Comparison of ENCODE assay signal across 7 mouse cellular contexts in genomic region chr17:34398058-34398710, GRCm38 (mm10). TPM values are rescaled to one million over a fixed set of nuclear protein-coding genes. Genes with fewer than 3 reads are reported as not detected.
DNase-seq lines count a peak whose midpoint lies in the region; ATAC-seq and TF ChIP-seq lines count a peak whose summit lies in the region.

No protein-coding gene starts in this region.

- H3K27ac ChIP-seq in MEL (ENCODE audit: control insufficient read depth, low read depth, low read length), result no peak overlapping the region
- H3K27ac ChIP-seq in forebrain, embryonic 12.5 days, result peak overlapping the region; percentile 97; the same call in 1 of the 2 replicates
- H3K27ac ChIP-seq in hindbrain, embryonic 12.5 days, result peak overlapping the region; percentile 98

- no peak for TF ChIP-seq CTCF in MEL (IDR thresholded peaks at IDR 0.05 in 2 of 3, conservative IDR thresholded peaks at IDR 0.05 in 1 of 3; ENCODE audit: control insufficient read depth in 1 of 3, insufficient read depth in 1 of 3, low read depth in 2 of 3, low read length in 3 of 3, poor library complexity in 1 of 3, severe bottlenecking in 1 of 3)

- H3K27me3 ChIP-seq in MEL (ENCODE audit: control insufficient read depth in 1 of 2, insufficient read depth in 2 of 2, low read length in 2 of 2), result peaks cover 6 to 7% of the 10 kb centered on the region in 2 experiments
- no peaks in the 10 kb centered on the region for H3K27me3 ChIP-seq in forebrain, embryonic 12.5 days
- H3K27me3 ChIP-seq in hindbrain, embryonic 12.5 days, result no peaks in the 10 kb centered on the region

- no peaks in the 10 kb centered on the region for H3K9me3 ChIP-seq in MEL (replicated peaks; ENCODE audit: insufficient read depth, low read length)
- no peaks in the 10 kb centered on the region for H3K9me3 ChIP-seq in forebrain, embryonic 12.5 days
- H3K9me3 ChIP-seq in hindbrain, embryonic 12.5 days (replicated peaks), result no peaks in the 10 kb centered on the region

- H3K4me1 ChIP-seq in MEL (ENCODE audit: control insufficient read depth in 1 of 2, insufficient read depth in 2 of 2, low read length in 2 of 2), result no peaks in the 10 kb centered on the region; a peak in 1 of 4 replicates
- peaks cover 10% of the 10 kb centered on the region for H3K4me1 ChIP-seq in forebrain, embryonic 12.5 days
- 0 out of 2 replicates have a peak, but pooled peaks cover 4% of the 10 kb centered on the region for H3K4me1 ChIP-seq in hindbrain, embryonic 12.5 days

- DNase-seq in MEL (ENCODE audit: low read depth, low spot score), result peak; percentile 86
- peak; percentile 79 for DNase-seq in brain, embryonic 18.5 days (ENCODE audit: low read depth, low spot score)
- DNase-seq in layer of hippocampus, postnatal 14 days (ENCODE audit: low spot score in 2 of 2), result peak; percentile 53 to 91
- peak; percentile 88 for DNase-seq in lung, postnatal 25 days (ENCODE audit: low spot score)
- DNase-seq in right cerebral cortex, postnatal 25 days, result peak; percentile 31

- no peak for TF ChIP-seq POLR2A in MEL (IDR thresholded peaks at IDR 0.05; ENCODE audit: control insufficient read depth in 1 of 2, insufficient read depth in 1 of 2, low read depth in 1 of 2, low read length in 2 of 2, poor library complexity in 1 of 2)

- H3K4me3 ChIP-seq in MEL (ENCODE audit: control insufficient read depth in 1 of 2, insufficient read depth in 1 of 2, low read depth in 2 of 2, low read length in 2 of 2), result peak overlapping the region in 1 of 2 experiments; percentile 61; a peak in 2 of 4 replicates
- peak overlapping the region; percentile 58 for H3K4me3 ChIP-seq in forebrain, embryonic 12.5 days (replicated peaks)
- peak overlapping the region; percentile 49 for H3K4me3 ChIP-seq in hindbrain, embryonic 12.5 days

- 14% methylated on average over 9 of the region's 9 CpGs for whole genome bisulfite sequencing in forebrain, embryonic 12.5 days
- 14% methylated on average over 9 of the region's 9 CpGs for WGBS in hindbrain, embryonic 12.5 days

- H3K4me2 ChIP-seq in forebrain, embryonic 12.5 days, result peak overlapping the region; percentile 64
- peak overlapping the region; percentile 65 for H3K4me2 ChIP-seq in hindbrain, embryonic 12.5 days (replicated peaks)

- TF ChIP-seq EP300 in MEL (IDR thresholded peaks at IDR 0.05; ENCODE audit: low read depth in 1 of 2, low read length in 2 of 2), result no peak

- TF ChIP-seq RAD21 in MEL (IDR thresholded peaks at IDR 0.05; ENCODE audit: low read depth, low read length), result no peak

- peak; percentile 85 for ATAC-seq in forebrain, embryonic 12.5 days (ENCODE audit: low FRiP score)
- ATAC-seq in hindbrain, embryonic 12.5 days (ENCODE audit: low FRiP score), result peak; percentile 81

- H3K9ac ChIP-seq in MEL (ENCODE audit: control insufficient read depth, low read depth, low read length, poor library complexity, severe bottlenecking), result no peak overlapping the region
- H3K9ac ChIP-seq in forebrain, embryonic 12.5 days, result no peak overlapping the region
- no peak overlapping the region for H3K9ac ChIP-seq in hindbrain, embryonic 12.5 days

- no peaks in the 10 kb centered on the region; a peak in 1 of 4 replicates for H3K36me3 ChIP-seq in MEL (ENCODE audit: control insufficient read depth in 1 of 2, insufficient read depth in 2 of 2, low read length in 2 of 2)
- H3K36me3 ChIP-seq in forebrain, embryonic 12.5 days (replicated peaks), result no peaks in the 10 kb centered on the region
- no peaks in the 10 kb centered on the region for H3K36me3 ChIP-seq in hindbrain, embryonic 12.5 days

- H3K79me2 ChIP-seq in MEL (ENCODE audit: control insufficient read depth, insufficient read depth, low read length, poor library complexity), result no peaks in the 10 kb centered on the region; the same call in 1 of the 2 replicates

TF ChIP-seq in MEL, 35 proteins besides CTCF, POLR2A, EP300 and RAD21:
- TF ChIP-seq HCFC1 (IDR thresholded peaks at IDR 0.05; ENCODE audit: low read depth, low read length) (no peak), KAT2A (conservative IDR thresholded peaks at IDR 0.05; ENCODE audit: low read depth, low read length) (no peak), NRF1 (IDR thresholded peaks at IDR 0.05; ENCODE audit: insufficient read depth, low read depth, low read length, poor library complexity, severe bottlenecking) (no peak), POLR2AphosphoS2 (IDR thresholded peaks at IDR 0.05; ENCODE audit: low read length) (no peak), MAFK (IDR thresholded peaks at IDR 0.05; ENCODE audit: borderline replicate concordance, low read depth, low read length) (no peak), GATA1 (IDR thresholded peaks at IDR 0.05; ENCODE audit: low read depth, low read length) (peak; percentile 81), GABPA (IDR thresholded peaks at IDR 0.05; ENCODE audit: low read depth, low read length) (no peak), ZMIZ1 (IDR thresholded peaks at IDR 0.05; ENCODE audit: low read depth, low read length) (no peak), MAZ (IDR thresholded peaks at IDR 0.05; ENCODE audit: low read depth, low read length) (no peak), CHD2 (IDR thresholded peaks at IDR 0.05; ENCODE audit: low read length) (peak; percentile 89)

RNA-seq across cellular contexts. Expression of gene BC051142, which starts 0.4 kb away (rescaled TPM):
- total RNA-seq in MEL (2012; rRNA removed), result not detected in 2 replicates
- polyA plus RNA-seq in MEL (2012; ENCODE audit: insufficient read depth in 1 of 2, insufficient read length in 2 of 2, low read depth in 1 of 2, low replicate concordance in 2 of 2, missing spikeins in 1 of 2), result under 1 TPM in 1 of 2 experiments, not detected in 1; 0.06 TPM
- polyA plus RNA-seq in forebrain, embryonic 12.5 days (2016; fragmentation: Nextera tagmentation; extraction: Ambion mirVana), result 2.4 and 2.6 TPM in 2 replicates
- 1.9 and 2.5 TPM in 2 replicates for polyA plus RNA-seq in hindbrain, embryonic 12.5 days (2016; fragmentation: Nextera tagmentation; extraction: Ambion mirVana)
- 1 to 10 TPM; 4.8 to 8.2 TPM for total RNA-seq in layer of hippocampus, postnatal 14 days (2021)

RNA-seq across cellular contexts. Expression of gene Btnl1, which starts 21.3 kb away (rescaled TPM):
- total RNA-seq in MEL (2012; rRNA removed), result not detected in 2 replicates
- polyA plus RNA-seq in MEL (2012; ENCODE audit: insufficient read depth in 1 of 2, insufficient read length in 2 of 2, low read depth in 1 of 2, low replicate concordance in 2 of 2, missing spikeins in 1 of 2), result under 1 TPM in 1 of 2 experiments, not detected in 1; 0.17 TPM
- polyA plus RNA-seq in forebrain, embryonic 12.5 days (2016; fragmentation: Nextera tagmentation; extraction: Ambion mirVana), result not detected in 2 replicates
- polyA plus RNA-seq in hindbrain, embryonic 12.5 days (2016; fragmentation: Nextera tagmentation; extraction: Ambion mirVana), result not detected in 2 replicates
- not detected for total RNA-seq in layer of hippocampus, postnatal 14 days (2021)

RNA-seq across cellular contexts. Expression of gene Btnl2, which starts 43.6 kb away (rescaled TPM):
- not detected in 2 replicates for total RNA-seq in MEL (2012; rRNA removed)
- polyA plus RNA-seq in MEL (2012; ENCODE audit: insufficient read depth in 1 of 2, insufficient read length in 2 of 2, low read depth in 1 of 2, low replicate concordance in 2 of 2, missing spikeins in 1 of 2), result not detected
- polyA plus RNA-seq in forebrain, embryonic 12.5 days (2016; fragmentation: Nextera tagmentation; extraction: Ambion mirVana), result not detected in 2 replicates
- not detected in 2 replicates for polyA plus RNA-seq in hindbrain, embryonic 12.5 days (2016; fragmentation: Nextera tagmentation; extraction: Ambion mirVana)
- under 1 TPM; 0.48 to 0.74 TPM for total RNA-seq in layer of hippocampus, postnatal 14 days (2021)

Comparison
In these comparisons a context has a peak if more than half of its experiments do, and no peak if none do; other contexts are left out.
1. DNase-seq: peak in every context shown above with its lines; median percentile 88 in lung, postnatal 25 days; 86 in MEL; 79 in brain, embryonic 18.5 days; 72 in layer of hippocampus, postnatal 14 days; 31 in right cerebral cortex, postnatal 25 days.